ENCODE assay signal across 8 mouse cellular contexts in genomic region chr14:47177846-47178414, GRCm38 (mm10). TPM values are rescaled to one million over a fixed set of nuclear protein-coding genes. Genes with fewer than 3 reads are reported as not detected.
DNase-seq lines count a peak whose midpoint lies in the region; ATAC-seq lines count a peak whose summit lies in the region.

No protein-coding gene starts in this region.

- H3K27ac ChIP-seq in kidney, embryonic 16.5 days (ENCODE audit: low read length): no peak overlapping the region
- H3K27ac ChIP-seq in hindbrain, embryonic 15.5 days (replicated peaks): peak overlapping the region; percentile 39; the same call in 1 of the 2 replicates
- H3K27ac ChIP-seq in liver, embryonic 15.5 days (replicated peaks): no peak overlapping the region

- 50% methylated on average over 13 of the region's 13 CpGs for WGBS in kidney, embryonic 16.5 days
- WGBS in hindbrain, embryonic 15.5 days: 41% methylated on average over 13 of the region's 13 CpGs
- 29% methylated on average over 13 of the region's 13 CpGs for WGBS in liver, embryonic 15.5 days (ENCODE audit: insufficient replicate concordance)

- H3K9ac ChIP-seq in kidney, embryonic 16.5 days (replicated peaks; ENCODE audit: low read length): no peak overlapping the region
- no peak overlapping the region for H3K9ac ChIP-seq in hindbrain, embryonic 15.5 days
- H3K9ac ChIP-seq in liver, embryonic 15.5 days: no peak overlapping the region

- H3K9me3 ChIP-seq in kidney, embryonic 16.5 days (ENCODE audit: low read length): no peaks in the 10 kb centered on the region; the same call in 1 of the 2 replicates
- H3K9me3 ChIP-seq in hindbrain, embryonic 15.5 days: no peaks in the 10 kb centered on the region
- no peaks in the 10 kb centered on the region for H3K9me3 ChIP-seq in liver, embryonic 15.5 days (replicated peaks)

- H3K27me3 ChIP-seq in kidney, embryonic 16.5 days (ENCODE audit: insufficient read depth, low read length): no peaks in the 10 kb centered on the region
- H3K27me3 ChIP-seq in hindbrain, embryonic 15.5 days: no peaks in the 10 kb centered on the region
- no peaks in the 10 kb centered on the region for H3K27me3 ChIP-seq in liver, embryonic 15.5 days

- no peak overlapping the region for H3K4me3 ChIP-seq in kidney, embryonic 16.5 days (ENCODE audit: low read length)
- H3K4me3 ChIP-seq in hindbrain, embryonic 15.5 days: no peak overlapping the region
- no peak overlapping the region for H3K4me3 ChIP-seq in liver, embryonic 15.5 days (replicated peaks)

- H3K4me1 ChIP-seq in kidney, embryonic 16.5 days (ENCODE audit: insufficient read depth, low read length): no peaks in the 10 kb centered on the region
- H3K4me1 ChIP-seq in hindbrain, embryonic 15.5 days (replicated peaks): peaks cover 6% of the 10 kb centered on the region
- H3K4me1 ChIP-seq in liver, embryonic 15.5 days (replicated peaks): 0 out of 2 replicates have a peak, but pooled peaks cover 8% of the 10 kb centered on the region

- H3K4me2 ChIP-seq in kidney, embryonic 16.5 days (replicated peaks; ENCODE audit: low read depth, low read length): no peak overlapping the region
- peak overlapping the region; percentile 32 for H3K4me2 ChIP-seq in hindbrain, embryonic 15.5 days
- peak overlapping the region; percentile 8; the same call in 1 of the 2 replicates for H3K4me2 ChIP-seq in liver, embryonic 15.5 days

- no peak for ATAC-seq in kidney, embryonic 16.5 days (ENCODE audit: low FRiP score, low TSS enrichment)
- ATAC-seq in hindbrain, embryonic 15.5 days (ENCODE audit: low FRiP score, low read depth): peak; percentile 59
- ATAC-seq in liver, embryonic 15.5 days (ENCODE audit: insufficient read depth): no peak
- no peak for ATAC-seq in CD4-positive, CD25-positive, alpha-beta regulatory T cell, adult 4 months

- DNase-seq in kidney, adult 11 months: peak; percentile 27
- peak; percentile 40 for DNase-seq in adrenal gland, postnatal 25 days
- DNase-seq in frontal cortex, postnatal 14 days (ENCODE audit: low spot score in 2 of 2): peak; percentile 27 to 37
- DNase-seq in retina, postnatal 1 day: peak; percentile 39

- no peaks in the 10 kb centered on the region for H3K36me3 ChIP-seq in kidney, embryonic 16.5 days (ENCODE audit: insufficient read depth, low read length)
- H3K36me3 ChIP-seq in hindbrain, embryonic 15.5 days: no peaks in the 10 kb centered on the region
- H3K36me3 ChIP-seq in liver, embryonic 15.5 days (replicated peaks): no peaks in the 10 kb centered on the region

RNA-seq across cellular contexts. Expression of gene Gch1, which starts 11.3 kb away (rescaled TPM):
- 1.9 and 2.5 TPM in 2 replicates for polyA plus RNA-seq in kidney, embryonic 16.5 days (2015; fragmentation: Nextera tagmentation; extraction: Ambion mirVana)
- 66.2 and 71.6 TPM in 2 replicates for total RNA-seq in adrenal gland, postnatal 25 days (2021)
- polyA plus RNA-seq in hindbrain, embryonic 15.5 days (2015; fragmentation: Nextera tagmentation; extraction: Ambion mirVana): 4.9 and 5.9 TPM in 2 replicates
- polyA plus RNA-seq in liver, embryonic 15.5 days (2015; fragmentation: Nextera tagmentation; extraction: Ambion mirVana): 4.5 and 4.9 TPM in 2 replicates
- 1 to 10 TPM; 1.5 to 2.2 TPM for polyA plus RNA-seq in CD4-positive, CD25-positive, alpha-beta regulatory T cell, adult 4 months (2017; shearing (Covaris generic))
